Mouse (Mus musculus): ENCODE data around the gene Rnf121.

DNA sequence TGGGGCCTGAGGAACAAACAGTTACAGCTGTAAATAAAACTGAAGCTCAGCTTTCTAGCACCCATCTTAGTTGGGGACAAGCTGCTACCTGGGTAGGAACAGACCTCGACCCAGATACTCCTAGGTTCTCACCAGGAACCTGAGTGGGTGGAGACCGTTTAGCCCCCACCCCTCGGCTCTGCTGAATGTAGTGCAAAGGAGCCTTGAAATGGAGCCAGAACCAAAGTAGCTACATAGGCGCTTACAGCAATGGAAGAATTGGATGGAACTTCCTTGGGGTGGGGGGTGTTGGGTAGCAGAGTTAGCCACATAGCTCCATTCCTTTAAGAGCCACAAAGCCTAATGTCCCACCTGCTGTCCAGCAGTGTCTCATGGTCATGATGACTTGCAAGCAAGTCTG lies 48.3 kb downstream of the Rnf121 start:
- no peak for TF ChIP-seq SRF (IDR thresholded peaks at IDR 0.05; ENCODE audit: control insufficient read depth, insufficient read length, low read depth)
- TF ChIP-seq POLR2A (IDR thresholded peaks at IDR 0.05; ENCODE audit: insufficient read length, low read depth): no peak
- TF ChIP-seq MAX (IDR thresholded peaks at IDR 0.05; ENCODE audit: low read depth): no peak
- TF ChIP-seq MYOG (IDR thresholded peaks at IDR 0.05; ENCODE audit: control insufficient read depth in 1 of 3, insufficient read depth in 1 of 3, insufficient read length in 2 of 3, low read depth in 2 of 3): no peak
- no peak for TF ChIP-seq CEBPB (IDR thresholded peaks at IDR 0.05; ENCODE audit: insufficient read depth, poor library complexity, severe bottlenecking)
- TF ChIP-seq POLR2AphosphoS2 (IDR thresholded peaks at IDR 0.05; ENCODE audit: insufficient read length, low read depth): no peak
- no peak for TF ChIP-seq MYOD1 (IDR thresholded peaks at IDR 0.05; ENCODE audit: control insufficient read depth in 1 of 3, insufficient read length in 2 of 3, low read depth in 2 of 3)

Data from myocyte (in vitro differentiated cells).